Mouse (Mus musculus): ENCODE measurements at regions not wholly inside any gene's neighbourhood (a gene's known extent, or its start where the extent isn't known, plus 50 kb on each side); places are given as distances from the start of the nearest gene placed in this dataset.

DNA sequence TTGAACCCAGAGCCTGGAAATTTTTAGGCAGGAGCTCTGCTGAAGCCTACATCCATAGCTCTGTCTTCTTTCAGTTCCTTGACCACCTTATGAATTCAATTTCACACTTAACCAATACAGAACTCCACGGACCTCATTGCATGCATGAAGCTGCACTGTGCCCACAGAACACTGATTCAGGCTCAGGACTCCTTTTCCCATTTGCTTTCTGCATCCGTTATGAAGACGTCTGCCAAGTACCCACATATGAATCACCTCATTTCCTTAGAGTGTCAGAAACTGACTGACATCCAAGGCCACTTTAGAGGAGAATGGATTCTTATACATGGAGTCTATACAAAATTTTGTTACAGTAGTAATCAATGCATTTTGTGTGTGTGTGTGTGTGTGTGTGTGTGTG, 932.8 kb downstream of the Pla2g4a start:
- Histone ChIP-seq H3K27ac (ENCODE audit: low read depth, low read length) (no peak overlapping the region), H3K4me2 (no peak overlapping the region), H3K9ac (ENCODE audit: low read length) (no peak overlapping the region), H3K4me3 (ENCODE audit: low read depth, low read length) (no peak overlapping the region), H3K36me3 (ENCODE audit: control insufficient read depth, insufficient read depth, low read length) (no peaks in the 10 kb centered on the region), H3K9me3 (ENCODE audit: control insufficient read depth, low read length) (no peaks in the 10 kb centered on the region), H3K27me3 (ENCODE audit: control insufficient read depth, insufficient read depth, low read length) (no peaks in the 10 kb centered on the region), H3K4me1 (ENCODE audit: control insufficient read depth, insufficient read depth, low read length) (no peaks in the 10 kb centered on the region)
- DNase-seq (ENCODE audit: low spot score, missing footprints): no peak
- ATAC-seq (ENCODE audit: low FRiP score): no peak
- 90% methylated on average over 3 of the region's 3 CpGs for WGBS

DNA sequence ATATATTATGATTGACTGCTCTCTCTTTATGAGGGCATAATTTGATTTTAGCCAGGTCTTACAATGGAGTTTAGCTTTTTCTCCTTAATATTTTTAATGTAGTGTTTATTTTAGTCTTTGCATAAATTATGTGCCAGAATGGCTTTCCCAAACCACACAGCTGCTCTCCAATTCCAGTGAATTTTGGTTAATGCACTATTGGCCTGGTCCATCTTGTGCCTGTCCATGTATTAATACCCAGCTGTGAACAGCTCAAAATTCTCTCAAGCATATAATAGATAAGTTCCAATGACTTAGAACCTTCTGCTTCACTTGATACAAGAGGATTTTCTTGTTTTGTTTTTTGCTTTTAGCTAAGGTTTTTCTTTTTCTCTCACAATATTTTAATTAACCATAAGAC, 939.4 kb downstream of the Pla2g4a start:
- no peak overlapping the region for H3K27ac ChIP-seq (ENCODE audit: low read depth, low read length)
- H3K9me3 ChIP-seq (ENCODE audit: control insufficient read depth, low read length): no peaks in the 10 kb centered on the region
- no peak overlapping the region for H3K9ac ChIP-seq (ENCODE audit: low read length)
- H3K4me3 ChIP-seq (ENCODE audit: low read depth, low read length): no peak overlapping the region
- ATAC-seq (ENCODE audit: low FRiP score): no peak; the same call in 1 of the 2 replicates
- H3K4me2 ChIP-seq: no peak overlapping the region
- H3K4me1 ChIP-seq (ENCODE audit: control insufficient read depth, insufficient read depth, low read length): no peaks in the 10 kb centered on the region
- DNase-seq (ENCODE audit: low spot score, missing footprints): no peak
- H3K36me3 ChIP-seq (ENCODE audit: control insufficient read depth, insufficient read depth, low read length): no peaks in the 10 kb centered on the region
- no peaks in the 10 kb centered on the region for H3K27me3 ChIP-seq (ENCODE audit: control insufficient read depth, insufficient read depth, low read length)

DNA sequence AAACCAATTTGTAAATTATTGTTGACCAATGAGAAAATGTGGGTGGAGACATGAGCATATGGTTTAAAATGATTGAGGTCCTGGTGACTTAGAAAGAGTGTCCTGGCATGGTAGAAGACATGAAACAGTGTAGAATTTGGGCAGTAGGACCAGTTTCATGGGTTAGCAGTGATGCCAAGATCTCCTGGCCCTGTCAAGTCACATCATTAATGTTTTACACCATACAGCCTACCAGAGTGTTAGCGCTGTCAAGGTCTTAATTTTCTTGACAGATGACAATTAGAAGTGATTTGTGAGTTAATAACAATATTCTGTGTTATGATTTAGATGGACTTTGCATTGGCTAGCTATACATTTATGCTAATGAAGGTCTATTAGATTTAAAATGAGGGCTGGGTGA, 939.8 kb downstream of the Pla2g4a start:
- no peak overlapping the region for H3K4me3 ChIP-seq (ENCODE audit: low read depth, low read length)
- no peak for ATAC-seq (ENCODE audit: low FRiP score)
- H3K36me3 ChIP-seq (ENCODE audit: control insufficient read depth, insufficient read depth, low read length): no peaks in the 10 kb centered on the region
- H3K27me3 ChIP-seq (ENCODE audit: control insufficient read depth, insufficient read depth, low read length): no peaks in the 10 kb centered on the region
- H3K27ac ChIP-seq (ENCODE audit: low read depth, low read length): no peak overlapping the region
- no peak overlapping the region for H3K4me2 ChIP-seq
- DNase-seq (ENCODE audit: low spot score, missing footprints): no peak
- H3K9ac ChIP-seq (ENCODE audit: low read length): no peak overlapping the region
- WGBS: 89% methylated on average over 1 of the region's 1 CpGs
- H3K9me3 ChIP-seq (ENCODE audit: control insufficient read depth, low read length): no peaks in the 10 kb centered on the region
- H3K4me1 ChIP-seq (ENCODE audit: control insufficient read depth, insufficient read depth, low read length): no peaks in the 10 kb centered on the region

DNA sequence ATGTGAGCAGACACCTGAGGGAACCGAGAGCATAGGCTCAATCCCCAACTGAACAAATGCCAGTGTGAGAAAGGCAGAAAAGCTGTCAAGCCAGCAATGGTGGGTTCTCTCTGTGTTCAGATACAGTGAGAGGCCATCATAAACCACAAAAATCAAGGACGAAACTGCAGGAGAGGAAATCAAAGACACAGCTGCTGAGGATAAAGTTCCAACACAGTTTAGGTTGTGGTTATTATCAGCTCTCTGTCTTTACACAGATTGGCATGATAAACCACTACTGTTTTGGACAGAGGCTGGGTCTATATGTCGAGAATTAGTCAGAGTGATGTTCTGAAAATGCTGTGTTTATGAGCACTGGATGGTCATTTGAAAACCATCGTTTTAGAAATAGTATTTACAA, 946.5 kb downstream of the Pla2g4a start:
- DNase-seq (ENCODE audit: low spot score, missing footprints) (no peak), ATAC-seq (ENCODE audit: low FRiP score) (no peak)
- Histone ChIP-seq H3K9ac (ENCODE audit: low read length) (no peak overlapping the region), H3K9me3 (ENCODE audit: control insufficient read depth, low read length) (no peaks in the 10 kb centered on the region), H3K4me1 (ENCODE audit: control insufficient read depth, insufficient read depth, low read length) (no peaks in the 10 kb centered on the region), H3K36me3 (ENCODE audit: control insufficient read depth, insufficient read depth, low read length) (no peaks in the 10 kb centered on the region), H3K27ac (ENCODE audit: low read depth, low read length) (no peak overlapping the region), H3K4me3 (ENCODE audit: low read depth, low read length) (no peak overlapping the region), H3K4me2 (no peak overlapping the region), H3K27me3 (ENCODE audit: control insufficient read depth, insufficient read depth, low read length) (no peaks in the 10 kb centered on the region)
- 84% methylated on average over 4 of the region's 4 CpGs for WGBS

DNA sequence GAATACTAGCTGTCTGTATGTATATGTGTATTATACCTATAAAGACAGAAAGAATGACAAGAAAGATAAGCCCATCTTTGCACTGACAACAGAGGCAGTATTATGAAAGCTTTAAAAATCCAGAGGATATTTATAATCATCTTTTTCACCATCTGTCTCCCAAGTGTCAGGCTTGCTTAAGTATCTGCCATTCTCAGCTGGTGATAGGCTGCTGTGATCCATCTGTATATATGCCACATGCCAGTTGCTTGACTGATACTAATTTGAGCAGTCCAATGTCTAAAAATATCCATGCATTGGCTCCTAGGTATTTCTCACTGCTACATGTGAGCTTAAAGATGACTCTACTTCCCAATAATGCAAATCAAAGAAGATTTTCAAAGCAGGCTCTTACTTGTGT, 950.3 kb downstream of the Pla2g4a start:
- ATAC-seq (ENCODE audit: low FRiP score): no peak
- DNase-seq (ENCODE audit: low spot score, missing footprints): no peak
- Histone ChIP-seq H3K27me3 (ENCODE audit: control insufficient read depth, insufficient read depth, low read length) (no peaks in the 10 kb centered on the region), H3K4me2 (no peak overlapping the region), H3K36me3 (ENCODE audit: control insufficient read depth, insufficient read depth, low read length) (no peaks in the 10 kb centered on the region), H3K4me3 (ENCODE audit: low read depth, low read length) (no peak overlapping the region), H3K27ac (ENCODE audit: low read depth, low read length) (no peak overlapping the region), H3K9ac (ENCODE audit: low read length) (no peak overlapping the region), H3K4me1 (ENCODE audit: control insufficient read depth, insufficient read depth, low read length) (no peaks in the 10 kb centered on the region), H3K9me3 (ENCODE audit: control insufficient read depth, low read length) (no peaks in the 10 kb centered on the region)

DNA sequence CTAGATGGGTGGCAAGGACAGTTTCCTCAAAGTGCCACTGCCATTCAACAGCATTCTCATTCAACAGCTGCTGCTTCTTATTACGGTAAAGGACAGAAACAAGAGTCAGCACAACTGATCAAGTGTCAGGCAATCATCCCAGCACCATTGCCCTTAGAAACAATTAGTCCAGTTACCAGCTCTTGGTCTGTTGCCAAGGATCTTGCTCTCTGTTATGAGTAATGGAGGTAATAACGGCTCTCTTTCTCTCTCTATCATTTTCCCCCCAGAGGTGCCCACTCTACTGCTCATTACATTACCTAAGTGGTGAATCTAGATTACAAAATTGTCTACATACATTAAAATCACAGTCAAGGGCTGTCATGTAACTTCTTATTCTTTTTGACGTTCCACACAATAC, 961.0 kb downstream of the Pla2g4a start:
- Histone ChIP-seq H3K36me3 (ENCODE audit: control insufficient read depth, insufficient read depth, low read length) (no peaks in the 10 kb centered on the region), H3K27me3 (ENCODE audit: control insufficient read depth, insufficient read depth, low read length) (no peaks in the 10 kb centered on the region), H3K9me3 (ENCODE audit: control insufficient read depth, low read length) (no peaks in the 10 kb centered on the region), H3K9ac (ENCODE audit: low read length) (no peak overlapping the region), H3K4me1 (ENCODE audit: control insufficient read depth, insufficient read depth, low read length) (no peaks in the 10 kb centered on the region), H3K4me3 (ENCODE audit: low read depth, low read length) (no peak overlapping the region), H3K27ac (ENCODE audit: low read depth, low read length) (no peak overlapping the region), H3K4me2 (no peak overlapping the region)
- WGBS: 89% methylated on average over 3 of the region's 3 CpGs
- DNase-seq (ENCODE audit: low spot score, missing footprints) (no peak), ATAC-seq (ENCODE audit: low FRiP score) (no peak)

DNA sequence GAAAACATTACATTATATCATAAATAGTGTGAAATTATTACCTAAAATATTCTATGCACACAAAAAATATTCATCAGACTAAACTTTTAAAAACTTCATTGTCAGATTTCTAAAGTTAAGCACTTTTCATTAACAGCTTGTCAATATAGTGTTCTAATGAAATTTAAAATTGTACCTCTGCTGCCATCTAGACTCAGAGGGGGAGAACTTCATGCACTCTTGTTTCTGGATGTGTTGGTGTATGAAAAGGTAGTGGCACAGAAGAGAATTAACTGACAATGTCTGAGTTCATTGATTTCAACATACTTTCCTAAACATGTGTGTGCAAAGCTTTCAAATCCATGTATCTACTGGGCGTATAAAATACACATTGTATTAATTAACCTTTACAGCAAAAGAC, 967.5 kb downstream of the Pla2g4a start:
- DNase-seq (ENCODE audit: low spot score, missing footprints) (no peak), ATAC-seq (ENCODE audit: low FRiP score) (peak; percentile 71; the same call in 1 of the 2 replicates)
- H3K27me3 ChIP-seq (ENCODE audit: control insufficient read depth, insufficient read depth, low read length): no peaks in the 10 kb centered on the region
- no peaks in the 10 kb centered on the region for H3K36me3 ChIP-seq (ENCODE audit: control insufficient read depth, insufficient read depth, low read length)
- no peaks in the 10 kb centered on the region for H3K4me1 ChIP-seq (ENCODE audit: control insufficient read depth, insufficient read depth, low read length)
- H3K4me2 ChIP-seq: no peak overlapping the region
- H3K4me3 ChIP-seq (ENCODE audit: low read depth, low read length): no peak overlapping the region
- no peaks in the 10 kb centered on the region for H3K9me3 ChIP-seq (ENCODE audit: control insufficient read depth, low read length)
- H3K9ac ChIP-seq (ENCODE audit: low read length): no peak overlapping the region
- H3K27ac ChIP-seq (ENCODE audit: low read depth, low read length): no peak overlapping the region
- WGBS: 61% methylated on average over 1 of the region's 1 CpGs

DNA sequence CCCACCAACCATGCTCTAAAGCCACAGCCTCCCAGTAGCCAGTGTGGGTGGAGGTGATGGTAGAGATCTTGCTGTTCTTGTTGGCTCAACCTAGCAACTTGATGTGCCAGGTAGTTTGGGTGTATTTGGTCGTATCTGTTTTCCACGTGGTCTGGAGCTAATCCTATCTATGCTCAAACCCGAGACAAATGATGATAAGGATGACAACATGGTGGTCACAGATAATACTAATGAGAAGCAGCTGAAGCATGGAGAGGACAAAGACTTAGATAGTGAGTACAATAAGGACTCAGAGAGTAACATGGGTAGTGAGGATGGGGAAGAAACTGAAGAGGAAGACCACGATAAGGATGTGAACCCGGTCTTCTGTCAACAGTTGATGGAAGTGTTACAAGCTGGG, 983.7 kb downstream of the Pla2g4a start:
- ATAC-seq (ENCODE audit: low FRiP score) (no peak), DNase-seq (ENCODE audit: low spot score, missing footprints) (no peak)
- H3K27ac ChIP-seq (ENCODE audit: low read depth, low read length): no peak overlapping the region
- no peaks in the 10 kb centered on the region for H3K36me3 ChIP-seq (ENCODE audit: control insufficient read depth, insufficient read depth, low read length)
- H3K4me3 ChIP-seq (ENCODE audit: low read depth, low read length): no peak overlapping the region
- H3K4me1 ChIP-seq (ENCODE audit: control insufficient read depth, insufficient read depth, low read length): no peaks in the 10 kb centered on the region
- no peaks in the 10 kb centered on the region for H3K9me3 ChIP-seq (ENCODE audit: control insufficient read depth, low read length)
- no peak overlapping the region for H3K9ac ChIP-seq (ENCODE audit: low read length)
- no peaks in the 10 kb centered on the region for H3K27me3 ChIP-seq (ENCODE audit: control insufficient read depth, insufficient read depth, low read length)
- 89% methylated on average over 5 of the region's 5 CpGs for WGBS
- no peak overlapping the region for H3K4me2 ChIP-seq

DNA sequence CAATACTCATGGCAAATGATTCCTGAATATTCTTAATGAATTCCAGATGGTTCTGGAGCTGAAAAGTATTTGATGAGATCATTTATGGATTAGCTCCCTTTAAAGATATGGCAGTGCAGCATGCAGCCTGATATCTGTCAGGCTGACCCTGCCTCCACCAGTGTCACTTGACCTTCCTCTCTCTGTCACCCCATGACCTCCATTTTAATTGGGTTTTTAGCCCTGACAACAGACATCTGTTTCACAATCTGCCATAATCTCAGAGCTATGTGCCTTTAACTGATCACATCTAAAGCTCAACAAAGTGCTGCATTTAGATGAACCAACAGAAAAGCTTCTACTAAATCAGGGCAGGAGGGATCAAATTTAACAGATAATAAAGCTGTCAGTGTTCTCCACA, 995.7 kb downstream of the Pla2g4a start:
- H3K4me3 ChIP-seq (ENCODE audit: low read depth, low read length): no peak overlapping the region
- DNase-seq (ENCODE audit: low spot score, missing footprints): no peak
- peak; percentile 73; the same call in 1 of the 2 replicates for ATAC-seq (ENCODE audit: low FRiP score)

DNA sequence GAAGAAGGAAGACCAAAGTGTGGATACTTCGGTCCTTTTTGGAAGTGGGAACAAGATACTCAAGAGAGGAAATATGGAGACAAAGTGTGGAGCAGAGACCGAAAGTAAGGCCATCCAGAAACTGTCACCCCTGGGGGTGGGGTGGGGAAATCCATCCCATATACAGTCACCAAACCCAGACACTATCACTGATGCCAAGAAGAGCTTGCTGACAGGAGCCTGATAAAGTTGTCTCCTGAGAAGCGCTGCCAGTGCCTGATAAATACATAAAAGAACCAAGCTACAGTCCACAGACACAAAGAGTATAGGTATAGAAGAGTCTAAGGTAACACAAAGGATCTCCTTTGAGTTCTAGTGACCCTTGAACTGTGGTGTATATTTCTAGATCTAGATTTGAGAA, 1026.7 kb downstream of the Pla2g4a start:
- no peak for ATAC-seq (ENCODE audit: low FRiP score)
- H3K4me1 ChIP-seq (ENCODE audit: control insufficient read depth, insufficient read depth, low read length): no peaks in the 10 kb centered on the region
- no peak overlapping the region for H3K4me3 ChIP-seq (ENCODE audit: low read depth, low read length)
- H3K27me3 ChIP-seq (ENCODE audit: control insufficient read depth, insufficient read depth, low read length): no peaks in the 10 kb centered on the region
- H3K27ac ChIP-seq (ENCODE audit: low read depth, low read length): no peak overlapping the region
- H3K36me3 ChIP-seq (ENCODE audit: control insufficient read depth, insufficient read depth, low read length): no peaks in the 10 kb centered on the region
- no peak overlapping the region for H3K9ac ChIP-seq (ENCODE audit: low read length)
- no peak for DNase-seq (ENCODE audit: low spot score, missing footprints)
- no peak overlapping the region for H3K4me2 ChIP-seq
- WGBS: 87% methylated on average over 3 of the region's 3 CpGs
- H3K9me3 ChIP-seq (ENCODE audit: control insufficient read depth, low read length): no peaks in the 10 kb centered on the region

More for the DNA sequence above, 995.7 kb downstream of the Pla2g4a start:
- H3K36me3 ChIP-seq (ENCODE audit: control insufficient read depth, insufficient read depth, low read length): no peaks in the 10 kb centered on the region
- no peaks in the 10 kb centered on the region for H3K4me1 ChIP-seq (ENCODE audit: control insufficient read depth, insufficient read depth, low read length)
- H3K9ac ChIP-seq (ENCODE audit: low read length): no peak overlapping the region
- no peak overlapping the region for H3K4me2 ChIP-seq
- H3K27ac ChIP-seq (ENCODE audit: low read depth, low read length): no peak overlapping the region
- no peaks in the 10 kb centered on the region for H3K27me3 ChIP-seq (ENCODE audit: control insufficient read depth, insufficient read depth, low read length)
- H3K9me3 ChIP-seq (ENCODE audit: control insufficient read depth, low read length): no peaks in the 10 kb centered on the region

Measured in midbrain, embryonic 11.5 days (tissue).